Mouse (Mus musculus): ENCODE data around the gene Reep1. TPM values are rescaled to one million over a fixed set of nuclear protein-coding genes. Genes with fewer than 3 reads are reported as not detected.

The Reep1 gene
- 100 to 1,000 TPM; 173 to 187 TPM for total RNA-seq (2021)

GRCm38 (mm10) chr6:71707511-71708501, at the start of gene Reep1:
Reep1 (plus strand) TSS chr6:71707561.
- intact Hi-C loops (cut with DNase I): loop anchor here (5.0 kb wide), 4 partner anchors 39 to 94 kb away; partner anchors contain the start of gene Kdm3a
- peak; percentile 53 to 88 for DNase-seq (ENCODE audit: extremely low spot score in 1 of 2, low spot score in 2 of 2)

GRCm38 (mm10) chr6:71658290-71658689, 49.1 kb upstream of the Reep1 start:
- intact Hi-C loops (cut with DNase I): no loop called here
- no peak for DNase-seq (ENCODE audit: extremely low spot score in 1 of 2, low spot score in 2 of 2)

GRCm38 (mm10) chr6:71664511-71664910, 42.9 kb upstream of the Reep1 start:
- intact Hi-C loops (cut with DNase I): no loop called here
- DNase-seq (ENCODE audit: extremely low spot score in 1 of 2, low spot score in 2 of 2): no peak

GRCm38 (mm10) chr6:71673166-71673565, 34.2 kb upstream of the Reep1 start:
- no peak for DNase-seq (ENCODE audit: extremely low spot score in 1 of 2, low spot score in 2 of 2)
- intact Hi-C loops (cut with DNase I): no loop called here

GRCm38 (mm10) chr6:71678891-71679290, 28.5 kb upstream of the Reep1 start:
- intact Hi-C loops (cut with DNase I): no loop called here
- DNase-seq (ENCODE audit: extremely low spot score in 1 of 2, low spot score in 2 of 2): no peak

GRCm38 (mm10) chr6:71695150-71695549, 12.2 kb upstream of the Reep1 start:
- no peak for DNase-seq (ENCODE audit: extremely low spot score in 1 of 2, low spot score in 2 of 2)

GRCm38 (mm10) chr6:71695599-71695998, 11.8 kb upstream of the Reep1 start:
- intact Hi-C loops (cut with DNase I): no loop called here
- no peak for DNase-seq (ENCODE audit: extremely low spot score in 1 of 2, low spot score in 2 of 2)

More at GRCm38 (mm10) chr6:71695150-71695549, 12.2 kb upstream of the Reep1 start:
- intact Hi-C loops (cut with DNase I): no loop called here

GRCm38 (mm10) chr6:71706871-71707270, 490 bp upstream of the Reep1 start:
- intact Hi-C loops (cut with DNase I): loop anchor here (5.0 kb wide), 4 partner anchors 40 to 95 kb away; partner anchors contain the start of gene Kdm3a
- no peak for DNase-seq (ENCODE audit: extremely low spot score in 1 of 2, low spot score in 2 of 2)

GRCm38 (mm10) chr6:71708528-71708927, 1.2 kb downstream of the Reep1 start:
- intact Hi-C loops (cut with DNase I): loop anchor here (5.0 kb wide), 4 partner anchors 39 to 94 kb away; partner anchors contain the start of gene Kdm3a
- peak in 1 of 2 experiments; percentile 51 for DNase-seq (ENCODE audit: extremely low spot score in 1 of 2, low spot score in 2 of 2)

GRCm38 (mm10) chr6:71710323-71710722, 3.0 kb downstream of the Reep1 start:
- no peak for DNase-seq (ENCODE audit: extremely low spot score in 1 of 2, low spot score in 2 of 2)
- intact Hi-C loops (cut with DNase I): no loop called here

GRCm38 (mm10) chr6:71711201-71711600, 3.8 kb downstream of the Reep1 start:
- DNase-seq (ENCODE audit: extremely low spot score in 1 of 2, low spot score in 2 of 2): peak in 1 of 2 experiments; percentile 43
- intact Hi-C loops (cut with DNase I): no loop called here

- intact Hi-C loops (cut with DNase I): no loop called here
- DNase-seq (ENCODE audit: extremely low spot score in 1 of 2, low spot score in 2 of 2): no peak
These were observed 6.2 kb downstream of the Reep1 start for GRCm38 (mm10) chr6:71713532-71713931.

GRCm38 (mm10) chr6:71715006-71715405, 7.6 kb downstream of the Reep1 start:
- DNase-seq (ENCODE audit: extremely low spot score in 1 of 2, low spot score in 2 of 2): no peak
- intact Hi-C loops (cut with DNase I): no loop called here

- intact Hi-C loops (cut with DNase I): no loop called here
- no peak for DNase-seq (ENCODE audit: extremely low spot score in 1 of 2, low spot score in 2 of 2)
These were observed 9.1 kb downstream of the Reep1 start for GRCm38 (mm10) chr6:71716434-71716833.

GRCm38 (mm10) chr6:71718322-71718721, 11.0 kb downstream of the Reep1 start:
- intact Hi-C loops (cut with DNase I): no loop called here
- DNase-seq (ENCODE audit: extremely low spot score in 1 of 2, low spot score in 2 of 2): no peak

- intact Hi-C loops (cut with DNase I): no loop called here
- DNase-seq (ENCODE audit: extremely low spot score in 1 of 2, low spot score in 2 of 2): no peak
These were observed 11.9 kb downstream of the Reep1 start for GRCm38 (mm10) chr6:71719302-71719701.

GRCm38 (mm10) chr6:71722988-71723387, 15.6 kb downstream of the Reep1 start:
- no peak for DNase-seq (ENCODE audit: extremely low spot score in 1 of 2, low spot score in 2 of 2)
- intact Hi-C loops (cut with DNase I): no loop called here

GRCm38 (mm10) chr6:71723555-71723954, 16.2 kb downstream of the Reep1 start:
- intact Hi-C loops (cut with DNase I): no loop called here
- no peak for DNase-seq (ENCODE audit: extremely low spot score in 1 of 2, low spot score in 2 of 2)

- intact Hi-C loops (cut with DNase I): no loop called here
- no peak for DNase-seq (ENCODE audit: extremely low spot score in 1 of 2, low spot score in 2 of 2)
These were observed 19.3 kb downstream of the Reep1 start for GRCm38 (mm10) chr6:71726710-71727109.

- intact Hi-C loops (cut with DNase I): no loop called here
- DNase-seq (ENCODE audit: extremely low spot score in 1 of 2, low spot score in 2 of 2): no peak
These were observed 20.9 kb downstream of the Reep1 start for GRCm38 (mm10) chr6:71728306-71728705.
